Mouse (Mus musculus) left cerebral cortex, postnatal 10 days (tissue): ENCODE data around the gene Gtf2i. TPM values are rescaled to one million over a fixed set of nuclear protein-coding genes. Genes with fewer than 3 reads are reported as not detected.

ENCODE experiments used
- DNase-seq, 2 experiments: peaks; one replicate each; pipeline ENCODE4 v3.0.0; 2021 to 2022; ENCODE audit warnings: low spot score in 2 of 2, mixed read lengths in 1 of 2; ENCODE audit errors: extremely low spot score in 1 of 2
- intact Hi-C: fragments of 180-260 bp; cut with DNase I; formaldehyde crosslinking; loops from one replicate; pipeline ENCODE4 v1.15.1; 2025
- total RNA-seq, 2 experiments: library from RNA; stranded (reverse); gene quantifications; 2 replicates each; pipeline ENCODE4 v1.2.3; 2021

Gene Gtf2i
- total RNA-seq, 2 experiments from 2014 or later = 186 to 207 TPM

DNA sequence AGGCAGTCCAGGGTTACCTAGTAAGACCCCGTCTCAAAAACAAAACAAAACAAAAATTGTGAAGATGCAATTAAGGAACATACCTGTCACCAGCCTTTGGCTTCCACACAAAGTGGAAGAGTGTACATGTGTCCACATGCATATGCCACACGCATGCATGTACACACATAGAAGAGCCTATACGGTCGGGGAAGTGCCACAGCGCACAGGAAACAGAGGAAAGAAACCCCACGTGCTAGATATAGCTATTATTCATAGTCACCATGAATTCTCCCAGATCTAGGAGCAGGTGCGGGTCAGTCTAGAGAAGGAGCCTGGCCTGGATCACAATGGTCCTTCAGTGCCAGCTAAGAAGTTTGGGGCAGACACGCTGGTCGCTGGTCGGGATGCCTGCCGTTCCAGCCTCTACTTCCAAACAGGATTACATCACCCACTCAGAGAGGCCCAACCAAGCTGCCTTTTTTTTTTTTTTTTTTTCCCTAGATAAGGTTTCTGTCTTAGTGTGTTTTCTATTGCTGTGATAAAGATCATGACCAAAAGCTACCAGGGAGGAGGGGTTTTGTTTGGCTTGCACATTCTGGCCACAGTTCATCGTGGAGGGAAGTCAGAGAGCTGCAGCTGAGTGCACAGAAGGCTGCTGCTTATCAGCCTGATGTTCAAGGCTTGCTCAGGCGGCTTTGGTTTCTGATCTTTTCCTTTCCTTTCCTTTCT is 11.5 kb upstream of the Gtf2i start:
- no peak for DNase-seq
- intact Hi-C loops = no loop called here

DNA sequence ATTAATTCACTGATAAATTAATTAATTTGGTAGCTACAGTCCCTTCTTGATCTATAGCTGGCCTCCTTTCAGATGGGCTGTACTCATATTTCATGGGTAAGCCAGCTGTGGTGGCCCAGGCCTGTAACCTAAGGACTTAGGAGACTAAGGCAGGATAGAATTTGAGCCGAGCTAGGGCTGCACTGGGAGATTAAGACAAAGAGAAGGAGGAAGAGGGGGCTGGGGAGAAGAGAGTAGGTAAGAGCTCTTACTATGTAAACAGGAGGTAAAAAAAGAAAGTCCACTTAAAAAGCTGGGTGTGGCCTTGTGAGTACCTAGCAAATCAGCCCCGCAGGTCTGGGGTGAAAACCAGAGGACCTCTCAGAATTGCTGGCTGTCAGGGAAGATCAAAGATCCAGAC is 9.3 kb upstream of the Gtf2i start:
- no peak for DNase-seq

DNA sequence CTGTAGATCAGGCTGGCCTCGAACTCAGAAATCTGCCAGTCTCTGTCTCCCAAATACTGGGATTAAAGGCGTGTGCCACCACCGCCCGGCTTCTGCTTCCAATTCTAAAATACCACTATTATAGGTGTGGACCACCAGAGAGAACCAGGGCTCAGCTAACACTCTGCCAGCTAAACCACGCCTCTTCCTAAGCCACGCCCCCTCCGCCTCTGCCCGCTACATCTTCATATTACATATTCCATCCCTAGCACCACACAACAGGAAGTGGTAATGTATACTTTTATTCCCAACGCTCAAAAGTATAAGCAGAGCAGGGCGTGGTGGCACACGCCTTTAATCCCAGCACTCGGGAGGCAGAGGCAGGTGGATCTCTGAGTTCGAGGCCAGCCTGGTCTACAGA is 8.8 kb upstream of the Gtf2i start:
- DNase-seq = no peak
- intact Hi-C loops = no loop called here

More for the DNA sequence above, 9.3 kb upstream of the Gtf2i start:
- intact Hi-C loops = no loop called here

DNA sequence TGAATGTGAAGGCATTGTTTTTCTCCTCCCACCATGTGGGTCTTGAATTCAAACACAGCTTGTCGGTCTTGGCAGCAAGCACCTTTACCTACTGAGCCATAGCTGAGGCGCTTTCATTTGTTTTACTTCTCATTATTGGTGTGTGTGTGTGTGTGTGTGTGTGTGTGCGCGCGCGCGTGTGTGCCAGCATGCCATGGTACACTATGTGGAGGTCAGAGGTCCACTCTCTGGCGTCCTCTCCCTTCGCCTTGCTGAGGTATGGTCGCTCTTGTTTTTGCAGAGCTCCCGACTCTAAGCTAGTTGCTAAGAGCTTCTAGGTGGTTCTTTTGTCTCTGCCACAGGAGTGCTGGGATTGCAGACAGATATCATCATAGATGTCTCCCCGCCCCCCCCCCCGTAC is 7.8 kb upstream of the Gtf2i start:
- intact Hi-C loops = no loop called here
- DNase-seq = no peak

DNA sequence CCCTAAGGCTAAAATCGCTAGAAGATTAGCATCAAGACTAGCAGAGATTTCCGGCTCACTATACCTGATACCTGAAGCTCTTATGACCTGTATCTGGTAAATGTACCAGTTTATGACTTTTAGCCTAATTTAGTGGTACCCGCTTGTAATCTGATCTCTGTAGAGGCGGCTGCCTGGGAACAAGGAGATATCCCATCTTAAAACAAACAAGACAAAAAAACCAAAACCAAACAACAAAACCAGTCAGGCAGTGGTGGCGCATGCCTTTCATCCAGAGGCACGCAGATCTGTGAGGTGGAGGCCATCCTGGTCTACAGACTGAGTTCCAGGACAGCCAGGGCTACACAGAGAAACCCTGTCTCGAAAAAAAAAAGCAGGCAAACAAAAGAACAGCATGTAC is 7.1 kb upstream of the Gtf2i start:
- intact Hi-C loops = no loop called here
- no peak for DNase-seq

DNA sequence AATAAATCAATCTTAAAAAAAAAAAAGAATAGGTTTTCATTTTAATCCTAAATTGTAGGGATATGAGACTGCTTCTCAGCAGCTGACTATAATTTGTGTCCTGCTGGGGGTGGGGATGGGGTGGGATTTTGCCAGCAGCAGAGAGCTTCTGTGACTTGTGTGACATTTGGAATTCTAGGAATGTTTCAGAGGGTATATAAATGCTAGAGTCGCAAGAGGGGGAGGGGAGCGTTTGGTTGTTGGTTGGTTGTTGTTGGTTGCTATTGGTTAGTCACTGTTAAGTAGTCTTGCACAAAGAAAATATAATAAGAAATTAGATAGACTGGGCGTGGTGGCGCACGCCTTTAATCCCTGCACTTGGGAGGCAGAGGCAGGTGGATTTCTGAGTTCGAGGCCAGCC is 4.3 kb upstream of the Gtf2i start:
- DNase-seq = no peak

DNA sequence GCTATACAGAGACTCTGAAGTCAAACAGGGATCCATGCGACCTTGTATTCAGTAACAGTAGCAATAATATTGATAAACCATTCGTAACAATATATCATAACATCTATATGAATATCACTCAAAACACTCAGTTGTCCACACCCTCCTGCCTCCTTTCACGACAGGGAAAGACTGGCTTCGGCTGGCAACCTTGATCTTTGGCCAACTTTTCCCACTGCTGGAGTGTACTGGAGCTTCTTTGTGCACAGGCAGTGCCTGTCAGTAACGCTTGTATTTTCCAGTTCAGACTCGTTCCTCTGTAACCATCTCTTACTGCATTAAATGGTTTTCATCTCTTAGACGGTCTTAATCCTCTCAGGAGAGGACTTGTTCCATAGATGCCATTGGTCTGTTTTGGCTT is 2.2 kb upstream of the Gtf2i start:
- DNase-seq = no peak
- intact Hi-C loops = no loop called here

More for the DNA sequence above, 4.3 kb upstream of the Gtf2i start:
- intact Hi-C loops = no loop called here

DNA sequence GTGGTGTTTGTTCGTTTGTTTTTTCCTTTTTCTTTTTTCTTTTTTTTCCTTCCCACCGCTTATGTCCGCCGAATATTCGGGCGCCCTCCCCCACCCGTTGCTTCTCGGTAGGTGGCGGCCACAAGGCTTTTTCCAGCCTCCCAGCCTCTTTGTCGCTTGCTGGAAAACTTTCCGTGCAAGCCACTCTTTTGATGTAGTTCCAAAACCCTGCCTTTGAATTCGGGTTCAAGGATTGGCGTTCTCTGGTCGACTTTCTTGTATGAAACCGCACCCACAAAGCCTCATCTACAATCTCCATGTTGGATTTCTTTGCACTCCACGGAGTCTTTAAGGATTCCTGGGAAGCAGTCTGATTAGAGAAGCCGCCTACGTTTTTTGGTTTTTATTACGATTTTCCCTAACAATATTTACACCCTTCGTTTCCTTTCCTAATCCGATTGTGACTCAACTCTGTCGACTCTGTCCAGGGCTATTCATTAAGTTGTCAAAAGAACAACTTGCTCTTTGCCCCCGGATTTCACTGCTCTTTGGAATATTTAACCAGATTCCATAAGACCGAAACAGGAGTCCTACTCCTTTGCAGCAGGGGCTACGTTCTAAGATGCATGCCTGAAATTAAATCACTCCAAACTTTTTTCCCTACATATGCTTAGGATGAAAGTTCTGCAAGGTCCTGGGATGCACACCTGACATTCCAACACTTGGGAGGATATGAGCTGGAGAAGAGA is 1.2 kb upstream of the Gtf2i start:
- DNase-seq = peak; percentile 65 to 88
- intact Hi-C loops = no loop called here

DNA sequence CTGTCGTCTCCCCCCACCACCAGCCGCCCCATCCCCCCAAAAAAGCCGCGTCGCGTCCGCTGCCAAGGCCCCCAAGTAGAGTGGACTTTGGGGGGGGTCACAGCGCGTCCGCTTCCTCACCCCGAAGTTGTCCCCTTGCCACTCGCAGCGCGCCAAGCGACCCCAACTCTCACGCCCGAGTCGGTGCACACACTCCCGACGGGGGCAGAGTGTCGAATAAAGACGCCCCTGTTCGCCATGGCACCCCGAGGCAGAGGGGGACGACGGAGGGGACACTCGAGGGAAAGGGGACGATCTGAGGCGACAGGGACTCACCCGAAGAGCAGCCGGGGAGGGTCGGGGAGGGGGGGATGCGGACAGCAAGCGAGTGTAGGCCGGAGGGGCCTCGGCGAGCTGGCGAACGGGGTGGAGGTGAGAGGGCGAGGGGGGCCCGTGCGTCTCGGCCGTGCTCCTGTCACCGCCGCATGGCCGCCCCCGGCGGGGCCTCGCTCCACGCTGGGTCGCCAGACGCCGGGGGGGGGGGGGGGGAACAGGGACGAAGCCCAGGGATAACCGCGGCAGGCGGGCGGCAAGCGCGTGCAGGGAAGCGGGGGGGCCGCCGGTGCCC is 389 bp downstream of the Gtf2i start:
- DNase-seq = peak in 1 of 2 experiments; percentile 82
- intact Hi-C loops = no loop called here

DNA sequence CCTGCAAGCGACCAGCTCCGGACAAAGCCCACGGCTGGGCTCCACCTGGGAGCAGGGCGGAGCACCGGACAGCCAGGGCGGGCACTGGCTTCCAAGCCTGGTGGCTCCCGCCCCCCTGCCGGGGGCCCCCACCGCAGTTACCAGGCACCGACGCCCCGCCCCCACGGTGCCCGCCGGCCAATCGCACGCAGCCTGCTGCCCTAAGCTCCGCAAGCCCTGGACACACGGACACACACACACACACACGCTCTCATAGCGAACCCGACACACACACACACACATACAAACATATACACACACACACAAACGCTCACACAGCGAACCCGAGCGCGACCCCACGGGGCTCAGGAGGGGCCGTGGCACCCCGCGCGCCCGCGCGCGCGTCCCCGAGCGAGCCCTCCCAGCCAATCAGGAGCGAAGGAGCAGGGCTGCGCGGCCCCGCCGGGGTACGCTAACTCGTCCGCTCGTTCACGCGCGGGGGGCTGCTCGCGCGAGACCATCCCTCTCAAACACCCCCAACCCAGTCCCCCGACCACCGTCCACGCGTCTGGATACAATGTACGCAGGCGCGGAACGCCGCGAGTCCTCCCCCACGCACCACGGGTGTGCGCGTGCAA is 1.0 kb downstream of the Gtf2i start:
- intact Hi-C loops = no loop called here
- DNase-seq = peak; percentile 91 to 98

DNA sequence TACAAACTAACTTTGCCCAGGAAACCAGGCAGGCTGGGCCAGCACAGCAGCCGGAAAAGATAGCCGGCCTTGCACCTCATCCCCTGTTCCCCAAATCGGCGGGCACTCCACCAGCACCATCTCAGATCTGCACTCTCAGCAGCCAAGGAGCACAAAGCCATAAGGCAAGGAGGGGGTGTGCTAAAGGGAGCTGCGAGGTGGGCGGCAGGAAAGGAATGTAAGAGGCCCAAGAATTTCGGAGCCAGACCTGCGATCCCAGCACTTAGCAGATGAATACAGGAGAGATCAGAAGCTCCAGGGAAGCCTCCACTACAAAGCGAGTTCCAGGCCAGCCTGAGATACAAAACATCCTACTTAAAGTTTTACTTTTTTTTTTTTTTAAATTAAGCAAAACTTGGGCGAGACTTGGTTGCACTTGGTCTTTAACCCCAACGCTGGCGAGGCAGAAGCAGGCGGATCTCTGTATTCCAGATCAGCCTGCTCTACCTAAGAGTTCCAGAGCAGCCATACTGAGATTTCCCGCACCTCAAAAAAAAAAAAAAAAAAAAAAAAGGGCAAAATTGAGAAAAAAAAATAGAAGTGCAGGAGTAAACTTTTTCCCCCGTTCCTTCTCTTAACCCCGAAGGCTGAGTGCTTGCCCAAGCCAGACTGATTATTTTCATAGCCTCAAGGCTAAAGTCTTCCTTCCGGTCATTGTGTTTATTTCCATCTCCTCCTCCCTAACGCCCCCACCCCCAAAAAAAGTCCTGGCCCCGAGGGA is 1.7 kb downstream of the Gtf2i start:
- peak in 1 of 2 experiments; percentile 56 for DNase-seq
- intact Hi-C loops = no loop called here

DNA sequence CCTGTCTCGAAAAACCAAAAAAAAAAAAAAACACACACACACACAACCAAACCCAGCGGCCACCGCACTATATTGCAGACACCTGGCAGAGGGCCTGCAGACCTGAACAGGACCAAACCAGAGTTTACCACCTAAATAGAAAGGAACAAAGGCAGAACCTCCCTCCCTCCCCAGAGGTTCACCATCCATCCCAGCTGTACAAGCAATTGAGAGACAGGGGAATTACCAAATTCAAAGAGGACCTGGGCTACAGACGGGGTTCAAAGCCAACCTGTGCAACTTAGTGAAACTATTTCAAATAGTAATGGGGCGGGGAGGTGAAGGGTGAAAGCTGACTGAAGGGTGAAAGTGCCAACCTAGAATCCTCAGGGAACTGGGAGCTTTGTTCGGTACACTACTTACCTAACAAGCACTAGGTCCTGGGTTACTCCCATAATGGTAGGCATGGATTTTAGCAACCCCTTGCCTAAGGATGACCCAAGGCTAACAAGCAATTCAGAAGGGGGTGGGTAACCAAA is 2.6 kb downstream of the Gtf2i start:
- no peak for DNase-seq
- intact Hi-C loops = no loop called here

DNA sequence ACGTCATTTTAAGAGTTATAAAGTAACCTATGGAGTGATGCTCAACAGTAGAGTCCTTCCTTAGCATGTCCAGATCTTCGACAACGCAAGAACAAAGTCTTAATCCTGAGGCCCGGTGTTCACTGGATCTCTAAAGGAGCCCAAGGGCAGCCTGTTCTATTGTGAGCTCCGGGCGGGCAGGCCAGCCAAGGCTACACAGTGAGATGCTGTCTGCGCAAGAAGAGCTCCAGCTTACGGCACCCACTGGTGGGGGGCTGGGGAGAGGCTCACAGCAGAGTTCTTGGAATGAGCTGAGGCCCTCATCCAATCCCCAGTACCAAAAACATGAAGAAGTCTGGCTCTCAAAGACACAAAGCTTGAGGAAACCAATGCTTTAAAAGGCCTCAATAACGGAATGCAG is 4.4 kb downstream of the Gtf2i start:
- DNase-seq = no peak
- intact Hi-C loops = no loop called here

DNA sequence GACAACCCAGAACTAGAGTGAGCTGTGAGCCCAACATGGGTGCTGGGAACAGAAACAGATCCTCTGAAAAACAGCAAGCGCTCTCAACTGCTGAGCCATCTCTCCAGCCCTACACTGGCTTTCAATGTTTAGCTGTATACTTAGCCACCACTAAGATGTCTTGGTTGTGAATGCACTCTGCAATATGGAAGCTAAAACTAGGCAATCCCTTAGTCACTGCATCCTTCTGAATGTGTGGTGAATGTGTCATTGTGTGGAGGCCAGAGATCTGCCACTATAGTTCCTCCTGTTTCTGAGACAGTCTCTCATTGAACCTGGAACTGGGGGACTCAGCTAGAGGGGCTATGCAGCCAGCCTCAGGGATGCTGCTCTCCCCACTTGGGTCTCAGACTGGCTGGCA is 5.2 kb downstream of the Gtf2i start:
- intact Hi-C loops = no loop called here

DNA sequence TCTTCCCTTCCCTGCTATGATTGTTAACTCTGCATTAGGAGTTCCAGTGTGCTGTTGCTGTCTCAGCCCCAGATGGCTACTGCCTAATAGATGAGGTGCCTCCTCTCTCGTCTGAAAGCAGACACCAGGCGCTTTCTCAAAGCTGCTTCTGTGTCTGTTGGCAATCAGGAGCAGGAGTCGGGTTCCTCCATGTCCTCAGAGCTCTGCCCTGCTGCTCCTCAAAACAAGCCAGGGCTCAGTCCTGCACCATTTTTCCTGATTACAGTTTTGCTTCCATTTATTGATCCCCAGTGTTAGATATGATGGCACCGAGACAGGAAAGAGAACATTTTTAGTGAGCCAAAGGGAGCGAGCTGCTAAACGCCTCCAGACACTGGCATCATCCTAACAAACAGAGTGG is 9.9 kb downstream of the Gtf2i start:
- intact Hi-C loops = no loop called here
- DNase-seq = no peak

More for the DNA sequence above, 5.2 kb downstream of the Gtf2i start:
- DNase-seq = no peak

DNA sequence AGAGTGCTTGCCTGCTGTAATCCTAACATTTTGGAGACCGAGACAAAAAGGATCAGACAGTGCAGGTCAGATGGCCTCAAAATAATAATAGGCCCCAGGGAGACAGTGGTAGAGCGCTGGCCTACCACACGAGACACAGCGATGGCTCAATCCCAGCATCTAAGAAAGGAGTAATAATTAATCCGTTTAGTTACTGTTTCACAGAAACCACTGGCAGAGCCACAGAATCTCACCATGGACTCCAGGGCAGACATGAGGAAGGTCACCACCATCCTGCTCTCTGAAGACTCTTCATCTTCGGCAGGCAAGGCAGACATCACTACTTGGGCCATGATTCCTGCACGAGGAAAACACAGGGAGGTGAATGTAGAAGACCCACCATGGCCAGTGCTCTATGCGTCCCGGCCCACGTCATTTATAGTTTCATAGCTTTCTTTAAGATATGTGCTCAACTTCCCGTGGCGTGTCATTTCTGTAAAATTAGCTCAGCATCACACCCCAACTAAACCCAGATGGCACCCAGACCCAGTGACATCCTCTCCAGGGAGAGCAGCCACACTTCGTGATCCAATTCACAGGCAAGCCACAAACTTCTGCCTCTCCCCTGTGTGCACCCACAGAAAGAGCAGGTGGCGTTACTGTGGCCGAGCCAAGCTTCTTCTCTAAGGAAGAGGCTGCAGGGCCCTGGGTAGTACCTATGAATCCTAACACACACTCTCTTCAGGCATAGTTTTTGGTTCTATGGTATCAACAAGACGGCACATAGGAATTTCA is 19.1 kb downstream of the Gtf2i start:
- intact Hi-C loops = no loop called here
- DNase-seq = no peak

DNA sequence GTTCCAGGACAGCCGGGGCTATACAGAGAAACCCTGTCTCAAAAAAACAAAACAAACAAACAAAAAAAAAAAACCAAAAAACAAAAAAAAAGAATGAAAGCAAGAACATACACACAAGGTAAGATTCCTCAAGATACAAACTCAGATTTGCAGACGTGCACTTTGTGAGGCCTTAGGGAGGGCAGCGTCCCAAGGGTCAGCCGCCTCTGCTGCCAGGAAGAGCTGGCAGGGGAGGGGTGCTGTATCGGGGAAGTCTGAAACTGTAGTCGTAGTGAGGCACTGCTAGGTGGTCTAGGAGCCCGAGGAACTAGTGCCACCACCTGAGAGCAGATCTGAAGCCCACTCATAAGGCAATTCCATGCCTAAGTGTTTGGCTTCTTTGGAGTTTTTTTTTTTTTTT is 20.0 kb downstream of the Gtf2i start:
- intact Hi-C loops = no loop called here
- peak in 1 of 2 experiments; percentile 19 for DNase-seq

DNA sequence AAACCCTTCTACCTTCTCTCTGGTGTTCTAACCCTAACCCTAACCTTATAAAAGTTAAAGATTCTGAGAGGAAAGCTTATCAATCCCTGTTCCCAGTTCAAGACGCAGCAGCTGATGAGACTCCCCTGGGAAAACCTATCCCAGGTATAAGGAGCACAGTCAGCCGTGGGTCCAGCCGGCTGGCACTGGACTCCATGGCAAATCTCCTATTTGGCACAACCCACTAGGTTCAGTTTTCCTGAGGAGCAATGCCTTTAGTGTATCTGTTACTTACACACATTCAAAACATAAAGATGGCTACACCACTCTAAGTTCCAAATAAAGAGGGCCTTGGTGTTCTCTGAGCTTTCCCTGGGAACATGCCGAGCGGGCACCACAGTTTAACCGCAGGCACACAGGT is 23.5 kb downstream of the Gtf2i start:
- DNase-seq = no peak
- intact Hi-C loops = no loop called here
